Mouse (Mus musculus) heart, embryonic 10.5 days (tissue): ENCODE data around the gene Gm20388. TPM values are rescaled to one million over a fixed set of nuclear protein-coding genes. Genes with fewer than 3 reads are reported as not detected.
A peak's percentile ranks its signal among the peaks of the same experiment; 100 is the strongest.

Experiments
- DNase-seq: peaks from one replicate; pipeline ENCODE4 v3.0.0-alpha.2; 2017; ENCODE audit warnings: low spot score
- H3K27ac ChIP-seq: fragments of 300-500 bp; sonication (generic); 2 replicates; pipeline ENCODE4 v1.5.1; 2016; ENCODE audit warnings: mild to moderate bottlenecking
- H3K27me3 ChIP-seq: fragments of 300-500 bp; sonication (generic); 2 replicates; pipeline ENCODE4 v1.6.1; 2016; ENCODE audit warnings: mild to moderate bottlenecking; ENCODE audit not compliant: poor library complexity, insufficient read depth, severe bottlenecking
- H3K36me3 ChIP-seq: fragments of 300-500 bp; sonication (generic); 2 replicates; pipeline ENCODE4 v1.6.1; 2016; ENCODE audit warnings: mild to moderate bottlenecking, moderate library complexity
- H3K4me1 ChIP-seq: fragments of 300-500 bp; sonication (generic); 2 replicates; pipeline ENCODE4 v1.6.1; 2016; ENCODE audit warnings: mild to moderate bottlenecking
- H3K4me3 ChIP-seq: fragments of 300-500 bp; sonication (generic); 2 replicates; pipeline ENCODE4 v1.5.1; 2016; ENCODE audit warnings: mild to moderate bottlenecking, moderate library complexity
- H3K9me3 ChIP-seq: fragments of 300-500 bp; sonication (generic); 2 replicates; pipeline ENCODE4 v1.6.1; 2016; ENCODE audit warnings: mild to moderate bottlenecking, moderate library complexity
- WGBS: fragments of 180-500 bp; shearing (Covaris S2); methylation state at CpG from one replicate; pipeline ENCODE4 v1.1.7; 2016; 5-methylcytosine and 5-hydroxymethylcytosine counted together
- polyA plus RNA-seq: library from polyadenylated mRNA; unstranded; fragments of >200 nt; fragmentation: Nextera tagmentation; extraction: Ambion mirVana; gene quantifications from 2 replicates; pipeline ENCODE4 v1.2.1, GENCODE M21; 2016

Gm20388 gene
- polyA plus RNA-seq, 1 experiment from 2014 or later = 4.5 TPM

DNA sequence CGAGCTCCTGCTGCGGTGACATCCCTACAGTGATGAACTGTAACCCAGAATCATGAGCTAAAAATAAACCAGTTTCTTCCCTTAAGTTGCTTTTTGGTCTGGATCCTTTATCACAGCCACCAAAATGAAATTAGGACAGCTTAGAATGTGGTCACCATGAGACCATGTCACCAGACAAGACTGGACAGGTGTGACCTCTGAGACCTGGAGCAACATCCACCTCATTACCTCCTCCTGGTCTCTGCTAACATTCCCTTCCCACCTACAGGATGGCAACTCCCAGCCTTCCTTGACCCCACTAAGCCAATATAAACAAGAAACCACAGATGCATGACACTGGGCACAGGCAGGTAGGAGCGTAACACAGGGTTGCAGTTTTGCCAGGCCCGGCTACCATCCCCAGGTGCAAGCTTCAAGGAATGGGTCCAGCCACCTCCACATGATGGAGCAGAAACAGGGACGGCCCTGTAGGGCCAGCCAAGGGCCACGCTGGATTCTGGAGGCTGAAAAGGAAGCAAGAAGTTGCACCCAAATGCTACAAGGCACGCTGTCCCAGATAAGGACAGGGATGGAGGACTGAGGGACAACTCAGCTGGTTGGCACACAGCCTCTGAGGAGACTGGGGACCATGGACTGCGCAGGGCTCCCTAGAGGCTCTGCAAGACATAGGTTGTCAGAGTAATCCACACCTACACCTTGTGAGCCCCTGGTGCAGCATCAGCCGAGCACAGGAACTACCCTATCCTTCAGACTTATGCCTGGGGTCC, 2627.9 kb downstream of the Gm20388 start:
- Histone ChIP-seq H3K4me3 (no peak overlapping the region), H3K36me3 (peaks cover 38% of the 10 kb centered on the region), H3K9me3 (no peaks in the 10 kb centered on the region), H3K4me1 (peaks cover 75% of the 10 kb centered on the region), H3K27me3 (no peaks in the 10 kb centered on the region), H3K27ac (peak overlapping the region; percentile 85; the same call in 1 of the 2 replicates)
- DNase-seq = no peak
- 91% methylated on average over 9 of the region's 9 CpGs for WGBS

- H3K9me3 ChIP-seq = no peaks in the 10 kb centered on the region
- 89% methylated on average over 8 of the region's 8 CpGs for WGBS
- peaks cover 81% of the 10 kb centered on the region for H3K4me1 ChIP-seq
- H3K36me3 ChIP-seq = peaks cover 27% of the 10 kb centered on the region
- no peaks in the 10 kb centered on the region for H3K27me3 ChIP-seq
- no peak overlapping the region for H3K4me3 ChIP-seq
- 0 out of 2 replicates have a peak overlapping the region, but pooled peaks have one; percentile 71 for H3K27ac ChIP-seq
- no peak for DNase-seq
Measured at GRCm38 (mm10) chr8:122544138-122544537, 2633.5 kb downstream of the Gm20388 start.

- 47% methylated on average over 7 of the region's 7 CpGs for WGBS
- H3K36me3 ChIP-seq = peaks cover 20% of the 10 kb centered on the region
- no peaks in the 10 kb centered on the region for H3K9me3 ChIP-seq
- DNase-seq = peak; percentile 93
- peaks cover 93% of the 10 kb centered on the region for H3K4me1 ChIP-seq
- no peaks in the 10 kb centered on the region for H3K27me3 ChIP-seq
- H3K4me3 ChIP-seq = peak overlapping the region; percentile 88
- peak overlapping the region; percentile 87 for H3K27ac ChIP-seq
Measured at GRCm38 (mm10) chr8:122546066-122546755, 2635.6 kb downstream of the Gm20388 start.

DNA sequence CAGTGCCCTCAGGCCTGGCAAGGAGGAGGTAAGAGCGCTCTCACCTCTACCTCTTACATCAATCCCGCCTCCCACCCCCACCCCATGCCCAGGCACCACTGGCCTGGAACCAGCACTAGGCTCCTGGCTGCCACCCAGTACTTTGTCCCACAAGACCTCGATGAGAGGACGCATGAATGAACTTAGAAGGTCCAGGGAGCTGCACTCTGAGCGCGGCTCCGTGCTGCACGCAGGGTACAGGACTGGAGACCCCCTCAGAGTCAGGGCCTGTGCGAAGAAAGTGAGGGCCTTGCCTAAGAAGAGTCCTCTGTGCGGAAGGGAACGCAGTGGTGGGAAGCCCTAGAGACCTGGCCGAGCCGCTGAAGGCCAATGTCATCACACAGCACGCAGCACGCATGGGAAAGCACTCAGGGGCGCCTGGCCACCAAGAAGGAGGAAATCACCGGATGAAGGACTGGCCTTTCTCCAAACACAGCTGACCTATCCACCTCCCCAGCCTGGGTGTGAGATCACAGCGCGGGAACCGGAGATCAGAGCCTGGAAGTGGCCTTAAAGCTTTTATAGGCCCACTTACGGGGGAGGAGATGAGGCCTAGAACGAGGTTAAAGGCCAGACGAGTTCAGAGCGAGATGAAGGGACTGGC, 2636.3 kb downstream of the Gm20388 start:
- 65% methylated on average over 24 of the region's 24 CpGs for WGBS
- peaks cover 93% of the 10 kb centered on the region for H3K4me1 ChIP-seq
- peak overlapping the region; percentile 88 for H3K4me3 ChIP-seq
- peak; percentile 79 for DNase-seq
- H3K27ac ChIP-seq = peak overlapping the region; percentile 87
- H3K27me3 ChIP-seq = no peaks in the 10 kb centered on the region
- peaks cover 20% of the 10 kb centered on the region for H3K36me3 ChIP-seq
- H3K9me3 ChIP-seq = no peaks in the 10 kb centered on the region

DNA sequence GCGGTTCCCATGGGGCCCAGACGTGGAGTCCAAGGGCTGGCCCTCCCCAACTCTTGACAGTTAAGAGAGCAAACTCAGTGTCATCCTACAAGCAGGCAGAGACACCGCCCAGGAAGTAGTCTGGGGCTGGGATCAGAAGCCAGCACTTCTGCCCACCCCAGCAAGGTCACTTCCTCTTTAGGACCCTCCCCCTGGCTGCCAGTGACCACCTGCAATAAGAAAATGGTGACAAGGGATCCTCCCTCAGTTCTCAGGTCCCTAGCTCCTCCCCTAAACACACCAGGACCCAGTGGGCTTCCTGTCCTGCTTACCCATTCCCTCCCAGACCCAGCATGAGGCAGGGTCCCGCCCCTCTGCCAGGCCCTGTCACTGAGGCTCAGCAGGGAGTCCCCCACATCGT, 2637.2 kb downstream of the Gm20388 start:
- Histone ChIP-seq H3K27me3 (no peaks in the 10 kb centered on the region), H3K9me3 (no peaks in the 10 kb centered on the region), H3K4me3 (peak overlapping the region; percentile 88), H3K36me3 (peaks cover 19% of the 10 kb centered on the region), H3K4me1 (peaks cover 86% of the 10 kb centered on the region), H3K27ac (peak overlapping the region; percentile 87)
- DNase-seq = peak; percentile 93
- WGBS = 25% methylated on average over 5 of the region's 5 CpGs

GRCm38 (mm10) chr8:122548331-122548730, 2637.7 kb downstream of the Gm20388 start:
- peaks cover 81% of the 10 kb centered on the region for H3K4me1 ChIP-seq
- no peaks in the 10 kb centered on the region for H3K9me3 ChIP-seq
- peak overlapping the region; percentile 87 for H3K27ac ChIP-seq
- H3K36me3 ChIP-seq = peaks cover 14% of the 10 kb centered on the region
- peak overlapping the region; percentile 88 for H3K4me3 ChIP-seq
- WGBS = 53% methylated on average over 13 of the region's 13 CpGs
- no peak for DNase-seq
- H3K27me3 ChIP-seq = no peaks in the 10 kb centered on the region

DNA sequence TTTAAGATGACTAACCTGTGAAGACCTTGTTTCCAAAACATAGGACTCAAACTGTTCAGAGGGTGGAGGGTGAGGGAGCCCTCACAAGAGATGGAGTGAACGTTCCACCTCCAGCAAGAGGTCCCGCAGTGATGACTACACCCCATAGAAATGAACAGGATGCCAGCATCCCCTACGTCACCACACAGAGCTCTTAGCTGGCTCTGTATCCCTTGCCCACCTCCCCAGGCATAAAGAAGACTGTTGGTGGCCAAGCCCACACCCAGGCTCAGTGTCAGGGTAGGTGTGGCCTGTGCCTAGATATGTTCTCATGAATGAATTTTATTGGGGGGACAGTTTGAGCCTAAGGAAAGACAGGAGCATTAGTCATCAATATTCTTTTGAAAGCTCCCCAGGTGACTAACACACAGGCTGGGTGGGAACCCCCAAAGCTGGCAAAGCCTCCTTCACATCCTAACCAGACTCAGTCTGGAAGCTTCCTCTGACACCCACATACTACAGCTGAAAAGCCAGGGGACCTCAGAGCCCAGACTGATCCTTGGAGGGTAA, 2638.3 kb downstream of the Gm20388 start:
- WGBS = 69% methylated on average over 3 of the region's 3 CpGs
- no peaks in the 10 kb centered on the region for H3K27me3 ChIP-seq
- H3K27ac ChIP-seq = peak overlapping the region; percentile 98
- no peaks in the 10 kb centered on the region for H3K9me3 ChIP-seq
- H3K4me1 ChIP-seq = peaks cover 76% of the 10 kb centered on the region
- DNase-seq = no peak
- H3K4me3 ChIP-seq = peak overlapping the region; percentile 88
- H3K36me3 ChIP-seq = peaks cover 8% of the 10 kb centered on the region; the same call in 1 of the 2 replicates

- Histone ChIP-seq H3K27me3 (no peaks in the 10 kb centered on the region), H3K9me3 (no peaks in the 10 kb centered on the region), H3K4me1 (peaks cover 66% of the 10 kb centered on the region), H3K36me3 (no peaks in the 10 kb centered on the region; the same call in 1 of the 2 replicates), H3K27ac (peak overlapping the region; percentile 98), H3K4me3 (peak overlapping the region; percentile 88)
- peak; percentile 77 for DNase-seq
- WGBS = 2% methylated on average over 52 of the region's 52 CpGs
Measured at GRCm38 (mm10) chr8:122550234-122550994, 2639.8 kb downstream of the Gm20388 start.

- DNase-seq = no peak
- WGBS = 0% methylated on average over 43 of the region's 43 CpGs
- H3K9me3 ChIP-seq = no peaks in the 10 kb centered on the region
- H3K27me3 ChIP-seq = no peaks in the 10 kb centered on the region
- no peaks in the 10 kb centered on the region; the same call in 1 of the 2 replicates for H3K36me3 ChIP-seq
- peaks cover 61% of the 10 kb centered on the region for H3K4me1 ChIP-seq
- H3K4me3 ChIP-seq = peak overlapping the region; percentile 88
- H3K27ac ChIP-seq = peak overlapping the region; percentile 98
Measured at GRCm38 (mm10) chr8:122550995-122551264, 2640.3 kb downstream of the Gm20388 start.

- H3K27me3 ChIP-seq = no peaks in the 10 kb centered on the region
- H3K4me1 ChIP-seq = peaks cover 61% of the 10 kb centered on the region
- WGBS = 10% methylated on average over 56 of the region's 56 CpGs
- H3K36me3 ChIP-seq = no peaks in the 10 kb centered on the region; the same call in 1 of the 2 replicates
- DNase-seq = peak; percentile 96
- H3K27ac ChIP-seq = peak within 1 kb of the TSS; percentile 98
- no peaks in the 10 kb centered on the region for H3K9me3 ChIP-seq
- peak within 1 kb of the TSS; percentile 88 for H3K4me3 ChIP-seq
Measured at GRCm38 (mm10) chr8:122551265-122552051, 2640.8 kb downstream of the Gm20388 start, which contains the start of gene Piezo1. Piezo1 (minus strand) TSS chr8:122551329.

- Histone ChIP-seq H3K4me1 (peaks cover 56% of the 10 kb centered on the region), H3K36me3 (no peaks in the 10 kb centered on the region), H3K27ac (no peak overlapping the region), H3K4me3 (no peak overlapping the region), H3K9me3 (no peaks in the 10 kb centered on the region), H3K27me3 (no peaks in the 10 kb centered on the region)
- whole genome bisulfite sequencing = 84% methylated on average over 6 of the region's 6 CpGs
- no peak for DNase-seq
Measured at GRCm38 (mm10) chr8:122554786-122555185, 2644.1 kb downstream of the Gm20388 start.
